In genomic region chr15:102753170-102753569, GRCm38 (mm10) we compare ENCODE assay signal across 8 mouse cellular contexts. TPM values are rescaled to one million over a fixed set of nuclear protein-coding genes. Genes with fewer than 3 reads are reported as not detected.
DNase-seq lines count a peak whose midpoint lies in the region; ATAC-seq and TF ChIP-seq lines count a peak whose summit lies in the region.

No protein-coding gene starts in this region.

- peak in 1 of 2 experiments; percentile 27 for DNase-seq in spleen, adult 2 months (ENCODE audit: low read depth in 1 of 2, low spot score in 2 of 2)
- DNase-seq in spleen, postnatal 14 days (ENCODE audit: low spot score in 2 of 2), result no peak
- peak; percentile 60 for DNase-seq in adrenal gland, adult 2 months
- DNase-seq in embryonic facial prominence, embryonic 11.5 days (ENCODE audit: low spot score), result peak; percentile 89
- DNase-seq in lung, postnatal 25 days (ENCODE audit: low spot score), result peak; percentile 46
- no peak for DNase-seq in adipocyte (ENCODE audit: low spot score)

- H3K36me3 ChIP-seq in spleen, adult 2 months (ENCODE audit: control insufficient read depth, insufficient read depth, low read length), result no peaks in the 10 kb centered on the region
- no peaks in the 10 kb centered on the region for H3K36me3 ChIP-seq in embryonic facial prominence, embryonic 11.5 days (replicated peaks; ENCODE audit: control insufficient read depth, insufficient read depth, low read depth, low read length)
- H3K36me3 ChIP-seq in intestine, embryonic 15.5 days, result no peaks in the 10 kb centered on the region
- no peaks in the 10 kb centered on the region for H3K36me3 ChIP-seq in small intestine, adult 2 months (ENCODE audit: control insufficient read depth, insufficient read depth, low read length)

- no peak for TF ChIP-seq POLR2A in spleen, adult 2 months (IDR thresholded peaks at IDR 0.05; ENCODE audit: low read depth, low read length)
- no peak for TF ChIP-seq POLR2A in small intestine, adult 2 months (IDR thresholded peaks at IDR 0.05; ENCODE audit: low read depth, low read length)

- WGBS in spleen, adult 2 months, result 19% methylated on average over 13 of the region's 13 CpGs
- WGBS in embryonic facial prominence, embryonic 11.5 days, result 5% methylated on average over 13 of the region's 13 CpGs
- WGBS in intestine, embryonic 15.5 days, result 8% methylated on average over 13 of the region's 13 CpGs
- WGBS in small intestine, adult 2 months, result 5% methylated on average over 13 of the region's 13 CpGs

- ATAC-seq in embryonic facial prominence, embryonic 11.5 days (replicated peaks; ENCODE audit: insufficient number of reproducible peaks, low FRiP score, low TSS enrichment, low read depth), result no peak; the same call in 1 of the 2 replicates
- ATAC-seq in intestine, embryonic 15.5 days, result peak; percentile 56

- TF ChIP-seq CTCF in spleen, adult 2 months (IDR thresholded peaks at IDR 0.05; ENCODE audit: extremely low read depth, insufficient read depth, insufficient read length, insufficient replicate concordance), result peak; percentile 32; the same call in 1 of the 2 replicates
- TF ChIP-seq CTCF in small intestine, adult 2 months (IDR thresholded peaks at IDR 0.05; ENCODE audit: extremely low read depth, insufficient read length, insufficient replicate concordance, low read depth, low read length), result peak; percentile 81; the same call in 1 of the 2 replicates

- H3K9ac ChIP-seq in embryonic facial prominence, embryonic 11.5 days (replicated peaks; ENCODE audit: low read length), result no peak overlapping the region
- no peak overlapping the region for H3K9ac ChIP-seq in intestine, embryonic 15.5 days

- no peaks in the 10 kb centered on the region; the same call in 1 of the 2 replicates for H3K4me1 ChIP-seq in spleen, adult 2 months (ENCODE audit: control insufficient read depth, insufficient read depth, insufficient read length)
- no peaks in the 10 kb centered on the region for H3K4me1 ChIP-seq in embryonic facial prominence, embryonic 11.5 days (ENCODE audit: control insufficient read depth, insufficient read depth, low read length)
- H3K4me1 ChIP-seq in intestine, embryonic 15.5 days (replicated peaks), result no peaks in the 10 kb centered on the region
- H3K4me1 ChIP-seq in small intestine, adult 2 months (ENCODE audit: control insufficient read depth, insufficient read depth, insufficient read length, low read length), result no peaks in the 10 kb centered on the region

- no peak overlapping the region for H3K4me2 ChIP-seq in embryonic facial prominence, embryonic 11.5 days (ENCODE audit: low read depth, low read length)
- no peak overlapping the region for H3K4me2 ChIP-seq in intestine, embryonic 15.5 days (replicated peaks)

- peaks cover 3% of the 10 kb centered on the region for H3K27me3 ChIP-seq in spleen, adult 2 months (ENCODE audit: control insufficient read depth, insufficient read depth, low read length)
- H3K27me3 ChIP-seq in embryonic facial prominence, embryonic 11.5 days (ENCODE audit: control insufficient read depth, insufficient read depth, low read length), result peaks cover 5% of the 10 kb centered on the region; the same call in 1 of the 2 replicates
- peaks cover 54% of the 10 kb centered on the region for H3K27me3 ChIP-seq in intestine, embryonic 15.5 days (replicated peaks)
- peaks cover 4% of the 10 kb centered on the region for H3K27me3 ChIP-seq in small intestine, adult 2 months (ENCODE audit: control insufficient read depth, insufficient read depth, low read length)

- H3K27ac ChIP-seq in spleen, adult 2 months (ENCODE audit: insufficient read depth, low read length), result no peak overlapping the region
- no peak overlapping the region for H3K27ac ChIP-seq in embryonic facial prominence, embryonic 11.5 days (replicated peaks; ENCODE audit: low read depth, low read length)
- no peak overlapping the region for H3K27ac ChIP-seq in intestine, embryonic 15.5 days
- H3K27ac ChIP-seq in small intestine, adult 2 months (ENCODE audit: insufficient read depth, low read depth, low read length), result no peak overlapping the region

- no peak overlapping the region for H3K4me3 ChIP-seq in spleen, adult 2 months (ENCODE audit: extremely low read depth, insufficient read depth, insufficient read length)
- no peak overlapping the region for H3K4me3 ChIP-seq in embryonic facial prominence, embryonic 11.5 days (ENCODE audit: low read depth, low read length)
- H3K4me3 ChIP-seq in intestine, embryonic 15.5 days (replicated peaks), result no peak overlapping the region
- H3K4me3 ChIP-seq in small intestine, adult 2 months (ENCODE audit: low read depth, low read length), result no peak overlapping the region

- H3K9me3 ChIP-seq in embryonic facial prominence, embryonic 11.5 days (replicated peaks; ENCODE audit: control insufficient read depth, low read length), result no peaks in the 10 kb centered on the region
- H3K9me3 ChIP-seq in intestine, embryonic 15.5 days, result no peaks in the 10 kb centered on the region

RNA-seq across cellular contexts. Expression of gene Calcoco1, which starts 31.2 kb away (rescaled TPM):
- polyA plus RNA-seq in spleen, adult 2 months (2012; rRNA removed), result 29.6 and 34.9 TPM in 2 replicates
- 100 to 1,000 TPM in 1 of 2 experiments, 10 to 100 TPM in 1; 93.4 to 136 TPM for total RNA-seq in adrenal gland, adult 2 months (2021)
- 75.4 and 89.3 TPM in 2 replicates for polyA plus RNA-seq in adrenal gland, adult 2 months (2012; rRNA removed)
- 32.2 and 34.0 TPM in 2 replicates for polyA plus RNA-seq in embryonic facial prominence, embryonic 11.5 days (2014; fragmentation: Nextera tagmentation; extraction: Ambion mirVana)
- polyA plus RNA-seq in intestine, embryonic 15.5 days (2015; fragmentation: Nextera tagmentation; extraction: Ambion mirVana), result 27.7 and 28.5 TPM in 2 replicates
- polyA plus RNA-seq in small intestine, adult 2 months (2012; rRNA removed), result 7.1 and 15.6 TPM in 2 replicates

Comparison
In these comparisons a context has a peak if more than half of its experiments do, and no peak if none do; other contexts are left out.
1. DNase-seq: peak in adrenal gland, adult 2 months (single experiment), embryonic facial prominence, embryonic 11.5 days (single experiment) and lung, postnatal 25 days (single experiment); none in spleen, postnatal 14 days (0 of 2) and adipocyte (single experiment).